Mouse (Mus musculus) bone marrow macrophage, adult 2 months (primary cell): Measurements from ENCODE around the gene Cst8.

Source experiments
- CTCF ChIP-seq: IDR thresholded peaks from 2 replicates; pipeline ENCODE4 v1.5.1; 2012; ENCODE audit warnings: low read depth, mild to moderate bottlenecking, low read length, moderate library complexity
- POLR2A ChIP-seq: IDR thresholded peaks from 2 replicates; pipeline ENCODE4 v1.6.1; 2012; ENCODE audit warnings: mild to moderate bottlenecking, low read depth, low read length, borderline replicate concordance

DNA sequence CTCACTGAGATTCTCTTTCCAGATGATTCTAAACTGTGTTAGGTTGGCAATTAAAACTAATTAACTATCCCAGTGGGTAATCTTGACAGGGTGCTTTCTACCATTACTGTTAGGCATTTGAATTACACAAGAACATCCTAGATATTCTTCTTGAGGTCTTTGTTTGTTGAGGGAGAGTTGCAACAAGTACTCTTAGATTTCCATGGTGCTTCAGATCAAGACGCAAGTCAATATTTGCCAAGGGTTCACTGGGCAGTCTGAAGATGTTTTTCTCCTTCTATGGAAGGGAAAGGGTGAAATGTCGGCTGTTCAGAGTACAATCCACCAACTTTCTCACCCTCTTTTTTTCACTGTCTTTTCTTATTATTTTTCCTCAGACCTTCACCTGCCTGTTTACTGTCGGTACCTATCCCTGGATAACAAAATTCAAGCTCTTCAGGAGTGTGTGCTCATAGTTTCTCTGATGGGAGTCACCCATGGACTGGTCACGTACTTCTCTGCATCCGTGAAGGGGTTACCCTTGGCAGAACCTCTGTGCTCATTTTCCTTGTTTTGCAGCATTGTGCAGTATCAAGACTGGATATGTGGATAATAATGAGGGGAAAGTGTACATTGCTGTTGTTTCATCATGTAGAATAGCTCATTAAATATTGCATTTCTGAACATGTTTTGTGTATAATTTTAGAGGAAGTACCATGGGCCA, 39.6 kb downstream of the Cst8 start:
- TF ChIP-seq POLR2A (no peak), CTCF (no peak)
